Mouse (Mus musculus) MEL (cell line): ENCODE data around the gene Srprb.

ENCODE experiments used
- CHD2 ChIP-seq: IDR thresholded peaks from 2 replicates; pipeline ENCODE4 v1.6.1; 2011; ENCODE audit warnings: low read length, improper control_type of control experiment
- CTCF ChIP-seq, 3 experiments: IDR thresholded peaks in 2 of 3; conservative IDR thresholded peaks in 1 of 3; 2 replicates each; pipeline ENCODE4 v1.5.1; 2011 to 2012; ENCODE audit warnings: low read length in 3 of 3, low read depth in 2 of 3, mild to moderate bottlenecking in 2 of 3, improper control_type of control experiment in 1 of 3, inconsistent platforms in 1 of 3, mixed read lengths in 1 of 3, moderate library complexity in 1 of 3; ENCODE audit not compliant: control insufficient read depth in 1 of 3, insufficient read depth in 1 of 3, poor library complexity in 1 of 3, severe bottlenecking in 1 of 3
- ETS1 ChIP-seq: IDR thresholded peaks from 2 replicates; pipeline ENCODE4 v1.6.1; 2012; ENCODE audit warnings: low read depth, mild to moderate bottlenecking, inconsistent platforms, low read length, improper control_type of control experiment, moderate library complexity
- GABPA ChIP-seq: IDR thresholded peaks from 2 replicates; pipeline ENCODE4 v1.6.1; 2012; ENCODE audit warnings: low read depth, mild to moderate bottlenecking, inconsistent platforms, low read length, improper control_type of control experiment, moderate library complexity
- KAT2A ChIP-seq: conservative IDR thresholded peaks from 2 replicates; pipeline ENCODE4 v1.6.1; 2012; ENCODE audit warnings: low read depth, low read length, improper control_type of control experiment, inconsistent platforms
- MYC ChIP-seq: IDR thresholded peaks from 2 replicates; pipeline ENCODE4 v1.6.1; 2011; ENCODE audit warnings: low read depth, mild to moderate bottlenecking, low read length, improper control_type of control experiment, moderate library complexity
- POLR2A ChIP-seq, 2 experiments: IDR thresholded peaks; 2 replicates each; pipeline ENCODE4 v1.6.1; 2011 to 2012; ENCODE audit warnings: low read length in 2 of 2, mild to moderate bottlenecking in 2 of 2, control low read depth in 1 of 2, improper control_type of control experiment in 1 of 2, low read depth in 1 of 2, moderate library complexity in 1 of 2; ENCODE audit not compliant: control insufficient read depth in 1 of 2, insufficient read depth in 1 of 2, poor library complexity in 1 of 2
- POLR2AphosphoS2 ChIP-seq: IDR thresholded peaks from 2 replicates; pipeline ENCODE4 v1.6.1; 2011; ENCODE audit warnings: low read length, improper control_type of control experiment
- SMC3 ChIP-seq: IDR thresholded peaks from 2 replicates; pipeline ENCODE4 v1.6.1; 2011; ENCODE audit warnings: low read depth, low read length, improper control_type of control experiment
- USF2 ChIP-seq, 2 experiments: IDR thresholded peaks; 2 replicates each; pipeline ENCODE4 v1.6.1; 2011 to 2012; ENCODE audit warnings: improper control_type of control experiment in 2 of 2, low read length in 2 of 2, borderline replicate concordance in 1 of 2, inconsistent platforms in 1 of 2, low read depth in 1 of 2, mild to moderate bottlenecking in 1 of 2; ENCODE audit not compliant: insufficient read depth in 1 of 2

GRCm38 (mm10) chr9:103214281-103214680 is 12.3 kb upstream of the Srprb start:
- TF ChIP-seq SMC3 (no peak), CTCF (IDR thresholded peaks at IDR 0.05 in 2 of 3, conservative IDR thresholded peaks at IDR 0.05 in 1 of 3; ENCODE audit: control insufficient read depth in 1 of 3, insufficient read depth in 1 of 3, low read depth in 2 of 3, low read length in 3 of 3, poor library complexity in 1 of 3, severe bottlenecking in 1 of 3) (no peak), USF2 (IDR thresholded peaks at IDR 0.05; ENCODE audit: borderline replicate concordance in 1 of 2, insufficient read depth in 1 of 2, low read depth in 1 of 2, low read length in 2 of 2) (no peak), ETS1 (no peak), POLR2A (IDR thresholded peaks at IDR 0.05; ENCODE audit: control insufficient read depth in 1 of 2, insufficient read depth in 1 of 2, low read depth in 1 of 2, low read length in 2 of 2, poor library complexity in 1 of 2) (no peak), POLR2AphosphoS2 (no peak), KAT2A (no peak), MYC (no peak), GABPA (no peak), CHD2 (no peak)
